Mouse (Mus musculus): ENCODE measurements around the gene Arhgef3. TPM values are rescaled to one million over a fixed set of nuclear protein-coding genes. Genes with fewer than 3 reads are reported as not detected.

The Arhgef3 gene
- polyA plus RNA-seq, 1 experiment from 2014 or later: 19.9 TPM

GRCm38 (mm10) chr14:27182059-27182458, 67.4 kb downstream of the Arhgef3 start:
- Histone ChIP-seq H3K36me3 (no peaks in the 10 kb centered on the region), H3K27ac (no peak overlapping the region), H3K4me2 (no peak overlapping the region), H3K4me3 (no peak overlapping the region), H3K4me1 (peaks cover 23% of the 10 kb centered on the region), H3K27me3 (no peaks in the 10 kb centered on the region), H3K9ac (no peak overlapping the region), H3K9me3 (no peaks in the 10 kb centered on the region)
- no peak for ATAC-seq (ENCODE audit: insufficient number of reproducible peaks, low FRiP score, low TSS enrichment, low read depth)
- 53% methylated on average over 11 of the region's 11 CpGs for WGBS

- Histone ChIP-seq H3K27me3 (no peaks in the 10 kb centered on the region), H3K27ac (no peak overlapping the region), H3K4me1 (peaks cover 23% of the 10 kb centered on the region), H3K4me3 (no peak overlapping the region), H3K9ac (no peak overlapping the region), H3K36me3 (no peaks in the 10 kb centered on the region), H3K4me2 (no peak overlapping the region), H3K9me3 (no peaks in the 10 kb centered on the region)
- 63% methylated on average over 11 of the region's 11 CpGs for WGBS
- ATAC-seq (ENCODE audit: insufficient number of reproducible peaks, low FRiP score, low TSS enrichment, low read depth): no peak
Measured at GRCm38 (mm10) chr14:27182646-27183438, 68.1 kb downstream of the Arhgef3 start.

GRCm38 (mm10) chr14:27183501-27184230, 69.0 kb downstream of the Arhgef3 start:
- WGBS: 63% methylated on average over 16 of the region's 16 CpGs
- H3K9ac ChIP-seq: no peak overlapping the region
- H3K4me3 ChIP-seq: no peak overlapping the region
- no peak for ATAC-seq (ENCODE audit: insufficient number of reproducible peaks, low FRiP score, low TSS enrichment, low read depth)
- no peaks in the 10 kb centered on the region for H3K27me3 ChIP-seq
- no peaks in the 10 kb centered on the region for H3K9me3 ChIP-seq
- no peaks in the 10 kb centered on the region for H3K36me3 ChIP-seq
- no peak overlapping the region for H3K27ac ChIP-seq
- H3K4me2 ChIP-seq: no peak overlapping the region
- H3K4me1 ChIP-seq: peaks cover 16% of the 10 kb centered on the region

- Histone ChIP-seq H3K9me3 (no peaks in the 10 kb centered on the region), H3K36me3 (no peaks in the 10 kb centered on the region), H3K4me3 (no peak overlapping the region), H3K27me3 (no peaks in the 10 kb centered on the region), H3K9ac (no peak overlapping the region), H3K27ac (no peak overlapping the region), H3K4me2 (no peak overlapping the region), H3K4me1 (peaks cover 11% of the 10 kb centered on the region; the same call in 1 of the 2 replicates)
- 69% methylated on average over 5 of the region's 5 CpGs for WGBS
- no peak for ATAC-seq (ENCODE audit: insufficient number of reproducible peaks, low FRiP score, low TSS enrichment, low read depth)
Measured at GRCm38 (mm10) chr14:27185902-27186301, 71.2 kb downstream of the Arhgef3 start.

GRCm38 (mm10) chr14:27186596-27186995, 71.9 kb downstream of the Arhgef3 start:
- Histone ChIP-seq H3K4me3 (no peak overlapping the region), H3K27ac (no peak overlapping the region), H3K4me2 (no peak overlapping the region), H3K27me3 (no peaks in the 10 kb centered on the region), H3K4me1 (peaks cover 11% of the 10 kb centered on the region; the same call in 1 of the 2 replicates), H3K36me3 (no peaks in the 10 kb centered on the region), H3K9me3 (no peaks in the 10 kb centered on the region), H3K9ac (no peak overlapping the region)
- ATAC-seq (ENCODE audit: insufficient number of reproducible peaks, low FRiP score, low TSS enrichment, low read depth): no peak
- WGBS: 78% methylated on average over 4 of the region's 4 CpGs

DNA sequence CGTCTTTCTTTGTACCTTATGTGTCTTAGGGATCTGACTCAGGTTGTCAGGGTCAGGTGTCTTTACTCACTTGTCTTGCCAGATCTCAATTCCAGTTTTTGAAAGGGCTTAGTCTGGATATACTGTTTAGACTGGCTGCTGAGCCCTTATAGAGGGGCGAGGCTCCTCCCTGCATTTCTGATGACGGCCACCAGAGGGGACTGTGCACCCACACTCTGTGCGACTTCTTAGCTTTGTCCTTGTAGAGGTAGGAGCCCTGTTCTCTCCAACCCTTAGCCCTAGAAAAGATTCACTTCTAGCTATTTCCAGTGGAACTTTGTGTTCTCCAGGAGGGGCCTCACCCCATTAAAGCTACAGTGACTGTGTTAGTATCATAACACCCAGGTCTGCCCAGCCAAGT, 72.3 kb downstream of the Arhgef3 start:
- 8% methylated on average over 4 of the region's 4 CpGs for WGBS
- no peak overlapping the region for H3K27ac ChIP-seq
- no peak overlapping the region for H3K4me3 ChIP-seq
- H3K9me3 ChIP-seq: no peaks in the 10 kb centered on the region
- H3K4me2 ChIP-seq: no peak overlapping the region
- 0 out of 2 replicates have a peak, but pooled peaks have one; percentile 67 for ATAC-seq (ENCODE audit: insufficient number of reproducible peaks, low FRiP score, low TSS enrichment, low read depth)
- H3K27me3 ChIP-seq: no peaks in the 10 kb centered on the region
- H3K4me1 ChIP-seq: peaks cover 9% of the 10 kb centered on the region; the same call in 1 of the 2 replicates
- H3K36me3 ChIP-seq: no peaks in the 10 kb centered on the region
- H3K9ac ChIP-seq: no peak overlapping the region

GRCm38 (mm10) chr14:27187885-27188284, 73.2 kb downstream of the Arhgef3 start:
- 84% methylated on average over 4 of the region's 4 CpGs for WGBS
- H3K4me1 ChIP-seq: peaks cover 1% of the 10 kb centered on the region; the same call in 1 of the 2 replicates
- no peak for ATAC-seq (ENCODE audit: insufficient number of reproducible peaks, low FRiP score, low TSS enrichment, low read depth)
- H3K27ac ChIP-seq: no peak overlapping the region
- H3K4me3 ChIP-seq: no peak overlapping the region
- H3K9me3 ChIP-seq: no peaks in the 10 kb centered on the region
- H3K4me2 ChIP-seq: no peak overlapping the region
- no peaks in the 10 kb centered on the region for H3K27me3 ChIP-seq
- no peaks in the 10 kb centered on the region for H3K36me3 ChIP-seq
- no peak overlapping the region for H3K9ac ChIP-seq

- H3K4me2 ChIP-seq: no peak overlapping the region
- ATAC-seq (ENCODE audit: insufficient number of reproducible peaks, low FRiP score, low TSS enrichment, low read depth): no peak
- H3K4me1 ChIP-seq: no peaks in the 10 kb centered on the region
- no peaks in the 10 kb centered on the region for H3K36me3 ChIP-seq
- no peak overlapping the region for H3K4me3 ChIP-seq
- 21% methylated on average over 3 of the region's 3 CpGs for WGBS
- no peaks in the 10 kb centered on the region for H3K27me3 ChIP-seq
- no peaks in the 10 kb centered on the region for H3K9me3 ChIP-seq
- H3K9ac ChIP-seq: no peak overlapping the region
- H3K27ac ChIP-seq: no peak overlapping the region
Measured at GRCm38 (mm10) chr14:27192450-27192849, 77.8 kb downstream of the Arhgef3 start.

DNA sequence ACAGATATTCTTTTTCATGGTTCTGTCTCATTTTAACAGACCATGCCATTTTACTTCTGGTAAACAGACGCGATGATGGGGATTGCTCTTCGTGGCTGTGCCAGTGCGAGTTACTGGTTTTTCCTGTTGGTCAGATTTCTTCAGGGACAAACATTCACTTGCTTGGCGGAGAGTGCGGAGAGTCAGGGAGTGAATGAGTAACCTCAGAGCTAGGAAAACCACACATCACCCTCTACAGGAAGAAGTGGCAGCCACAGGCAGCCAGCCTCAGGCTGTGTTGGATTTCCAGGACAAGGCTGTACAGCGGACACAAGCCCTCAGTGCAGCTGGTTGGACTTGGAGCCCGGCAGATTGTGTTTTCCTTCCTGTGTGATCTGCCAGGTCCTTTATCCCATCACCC, 82.3 kb downstream of the Arhgef3 start:
- WGBS: 51% methylated on average over 8 of the region's 8 CpGs
- Histone ChIP-seq H3K9ac (no peak overlapping the region), H3K4me3 (no peak overlapping the region), H3K36me3 (no peaks in the 10 kb centered on the region), H3K4me2 (no peak overlapping the region), H3K27ac (no peak overlapping the region), H3K27me3 (no peaks in the 10 kb centered on the region), H3K9me3 (no peaks in the 10 kb centered on the region), H3K4me1 (peaks cover 17% of the 10 kb centered on the region; the same call in 1 of the 2 replicates)
- ATAC-seq (ENCODE audit: insufficient number of reproducible peaks, low FRiP score, low TSS enrichment, low read depth): no peak

- H3K27me3 ChIP-seq: no peaks in the 10 kb centered on the region
- no peaks in the 10 kb centered on the region for H3K9me3 ChIP-seq
- no peak overlapping the region for H3K4me2 ChIP-seq
- no peak overlapping the region for H3K4me3 ChIP-seq
- ATAC-seq (ENCODE audit: insufficient number of reproducible peaks, low FRiP score, low TSS enrichment, low read depth): no peak
- WGBS: 85% methylated on average over 5 of the region's 5 CpGs
- H3K27ac ChIP-seq: no peak overlapping the region
- no peaks in the 10 kb centered on the region for H3K36me3 ChIP-seq
- no peak overlapping the region for H3K9ac ChIP-seq
- H3K4me1 ChIP-seq: peaks cover 17% of the 10 kb centered on the region; the same call in 1 of the 2 replicates
Measured at GRCm38 (mm10) chr14:27198490-27199089, 83.9 kb downstream of the Arhgef3 start.

DNA sequence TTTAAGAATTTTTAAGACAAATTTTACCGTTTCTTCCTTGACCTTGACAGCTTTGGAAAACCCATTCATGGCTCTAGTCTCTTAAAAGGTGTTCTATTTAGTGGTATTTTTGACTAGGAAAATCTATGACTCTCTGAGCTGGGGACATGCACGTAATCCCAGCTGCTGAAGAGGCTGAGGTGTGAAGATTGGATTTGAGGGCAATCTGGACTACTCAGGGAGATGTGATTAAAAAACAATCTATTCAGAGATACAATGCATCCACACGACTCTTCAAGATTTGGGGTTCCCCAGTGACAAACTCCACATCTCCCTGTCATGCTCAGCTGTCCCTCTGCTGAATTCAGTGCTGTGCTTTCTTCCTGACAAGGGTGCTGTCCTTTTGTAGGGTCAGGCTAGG, 84.4 kb downstream of the Arhgef3 start:
- H3K27ac ChIP-seq: no peak overlapping the region
- no peaks in the 10 kb centered on the region for H3K27me3 ChIP-seq
- no peaks in the 10 kb centered on the region for H3K36me3 ChIP-seq
- H3K4me1 ChIP-seq: peaks cover 17% of the 10 kb centered on the region; the same call in 1 of the 2 replicates
- H3K4me2 ChIP-seq: no peak overlapping the region
- no peak for ATAC-seq (ENCODE audit: insufficient number of reproducible peaks, low FRiP score, low TSS enrichment, low read depth)
- no peaks in the 10 kb centered on the region for H3K9me3 ChIP-seq
- WGBS: 83% methylated on average over 3 of the region's 3 CpGs
- no peak overlapping the region for H3K9ac ChIP-seq
- no peak overlapping the region for H3K4me3 ChIP-seq

DNA sequence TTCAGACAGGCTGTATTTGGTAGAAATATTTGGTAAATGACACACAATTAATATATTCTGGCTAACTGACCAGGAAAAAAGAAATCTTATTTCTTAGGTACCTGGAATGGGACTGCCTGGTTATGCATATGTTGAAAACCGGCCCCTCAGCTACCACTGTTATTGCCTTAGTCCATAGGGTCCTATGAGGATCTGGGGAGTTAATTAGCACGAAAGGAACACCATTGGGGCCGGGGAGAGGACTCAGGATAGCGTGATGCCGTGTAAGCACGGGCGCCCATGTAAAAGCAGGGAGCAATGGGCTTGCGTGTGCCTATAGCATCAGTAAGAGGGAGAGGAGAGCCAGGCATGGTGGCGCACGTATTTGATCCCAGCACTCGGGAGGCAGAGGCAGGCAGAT, 85.2 kb downstream of the Arhgef3 start:
- Histone ChIP-seq H3K4me3 (no peak overlapping the region), H3K27me3 (no peaks in the 10 kb centered on the region), H3K9me3 (no peaks in the 10 kb centered on the region), H3K9ac (no peak overlapping the region), H3K4me2 (no peak overlapping the region), H3K36me3 (no peaks in the 10 kb centered on the region), H3K27ac (no peak overlapping the region), H3K4me1 (peaks cover 17% of the 10 kb centered on the region; the same call in 1 of the 2 replicates)
- WGBS: 94% methylated on average over 11 of the region's 11 CpGs
- no peak for ATAC-seq (ENCODE audit: insufficient number of reproducible peaks, low FRiP score, low TSS enrichment, low read depth)

Data from limb, embryonic 15.5 days (tissue).